Mouse (Mus musculus) erythroid progenitor cell, adult 5-6 weeks (primary cell): ENCODE measurements around the gene Ackr2. TPM values are rescaled to one million over a fixed set of nuclear protein-coding genes. Genes with fewer than 3 reads are reported as not detected.

ENCODE experiments used
- ATAC-seq: replicated peaks from 2 replicates; pipeline ENCODE4 v1.8.0; 2016; ENCODE audit warnings: moderate number of reproducible peaks, mild to moderate bottlenecking, moderate TSS enrichment, inconsistent platforms; ENCODE audit not compliant: poor library complexity, low FRiP score, severe bottlenecking
- total RNA-seq, 2 experiments: library from RNA; stranded (forward) in 1 of 2; stranded (reverse) in 1 of 2; fragments of 150-400 nt in 1 of 2; fragments of 186-747, 209-891 nt in 1 of 2; gene quantifications; 2 replicates each; pipeline versions ENCODE4 v1.2.3 to v1.2.4; 2015 to 2017; ENCODE audit warnings: low replicate concordance in 2 of 2

Ackr2 gene
- total RNA-seq, 2 experiments from 2014 or later, result not detected

- 0 out of 2 replicates have a peak, but pooled peaks have one; percentile 26 for ATAC-seq
These were observed 52.4 kb downstream of the Ackr2 start, which contains the start of gene Fam198a for GRCm38 (mm10) chr9:121950418-121951113. Gene Fam198a, plus strand, starts transcription at chr9:121950988.

- ATAC-seq, result 0 out of 2 replicates have a peak, but pooled peaks have one; percentile 39
These were observed 52.9 kb downstream of the Ackr2 start for GRCm38 (mm10) chr9:121951114-121951423.

GRCm38 (mm10) chr9:121952596-121952995, 54.4 kb downstream of the Ackr2 start:
- no peak for ATAC-seq

GRCm38 (mm10) chr9:121959966-121960635, 61.9 kb downstream of the Ackr2 start:
- ATAC-seq, result no peak

Other genes with a start within 250 kb of the Ackr2 start
- gene Sec22c, start 192.9 kb upstream of the Ackr2 start, total RNA-seq (2015; ENCODE audit: low replicate concordance), result 4.3 and 5.9 TPM in 2 replicates
- 2.6 and 4.8 TPM in 2 replicates for gene Sec22c, start 192.9 kb upstream of the Ackr2 start, total RNA-seq (2017; ENCODE audit: low replicate concordance)
- gene Ss18l2, start 188.0 kb upstream of the Ackr2 start, total RNA-seq (2015; ENCODE audit: low replicate concordance), result 8.8 and 47.2 TPM in 2 replicates
- gene Ss18l2, start 188.0 kb upstream of the Ackr2 start, total RNA-seq (2017; ENCODE audit: low replicate concordance), result 17.2 and 52.3 TPM in 2 replicates
- gene Nktr, start 179.2 kb upstream of the Ackr2 start, total RNA-seq (2015; ENCODE audit: low replicate concordance), result 225 and 240 TPM in 2 replicates
- 322 and 375 TPM in 2 replicates for gene Nktr, start 179.2 kb upstream of the Ackr2 start, total RNA-seq (2017; ENCODE audit: low replicate concordance)
- gene Zfp651, start 139.0 kb upstream of the Ackr2 start, total RNA-seq (2015; ENCODE audit: low replicate concordance), result 1.1 TPM in 1 of 2 replicates, not detected in the other
- gene Zfp651, start 139.0 kb upstream of the Ackr2 start, total RNA-seq (2017; ENCODE audit: low replicate concordance), result 0.77 TPM in 1 of 2 replicates, not detected in the other
- not detected in 2 replicates for gene Klhl40, start 120.7 kb upstream of the Ackr2 start, total RNA-seq (2015; ENCODE audit: low replicate concordance)
- not detected in 2 replicates for gene Klhl40, start 120.7 kb upstream of the Ackr2 start, total RNA-seq (2017; ENCODE audit: low replicate concordance)
- not detected in 2 replicates for gene Hhatl, start 105.8 kb upstream of the Ackr2 start, total RNA-seq (2015; ENCODE audit: low replicate concordance)
- gene Hhatl, start 105.8 kb upstream of the Ackr2 start, total RNA-seq (2017; ENCODE audit: low replicate concordance), result not detected in 2 replicates
- not detected in 2 replicates for gene Ccdc13, start 58.9 kb upstream of the Ackr2 start, total RNA-seq (2015; ENCODE audit: low replicate concordance)
- gene Ccdc13, start 58.9 kb upstream of the Ackr2 start, total RNA-seq (2017; ENCODE audit: low replicate concordance), result not detected in 2 replicates
- gene Higd1a, start 40.0 kb upstream of the Ackr2 start, total RNA-seq (2015; ENCODE audit: low replicate concordance), result 23.4 and 24.3 TPM in 2 replicates
- 11.7 and 19.4 TPM in 2 replicates for gene Higd1a, start 40.0 kb upstream of the Ackr2 start, total RNA-seq (2017; ENCODE audit: low replicate concordance)
- not detected in 2 replicates for gene Cyp8b1, start 17.9 kb downstream of the Ackr2 start, total RNA-seq (2015; ENCODE audit: low replicate concordance)
- gene Cyp8b1, start 17.9 kb downstream of the Ackr2 start, total RNA-seq (2017; ENCODE audit: low replicate concordance), result not detected in 2 replicates
- gene Fam198a, start 52.6 kb downstream of the Ackr2 start, total RNA-seq (2015; ENCODE audit: low replicate concordance), result not detected in 2 replicates
- not detected in 2 replicates for gene Fam198a, start 52.6 kb downstream of the Ackr2 start, total RNA-seq (2017; ENCODE audit: low replicate concordance)
- not detected in 2 replicates for gene Pomgnt2, start 98.8 kb downstream of the Ackr2 start, total RNA-seq (2015; ENCODE audit: low replicate concordance)
- gene Pomgnt2, start 98.8 kb downstream of the Ackr2 start, total RNA-seq (2017; ENCODE audit: low replicate concordance), result 0.64 TPM in 1 of 2 replicates, not detected in the other
- 6.1 and 9.2 TPM in 2 replicates for gene Snrk, start 218.9 kb downstream of the Ackr2 start, total RNA-seq (2015; ENCODE audit: low replicate concordance)
- 5.9 and 11.7 TPM in 2 replicates for gene Snrk, start 218.9 kb downstream of the Ackr2 start, total RNA-seq (2017; ENCODE audit: low replicate concordance)